Mouse (Mus musculus) liver, embryonic 14.5 days (tissue): Measurements from ENCODE around the gene Foxk1. TPM values are rescaled to one million over a fixed set of nuclear protein-coding genes. Genes with fewer than 3 reads are reported as not detected.

Experiments
- ATAC-seq: fragments of 200-750 bp; cut with Nextera tagmentation; 2 replicates; pipeline ENCODE4 v1.8.0; 2017; ENCODE audit warnings: moderate number of reproducible peaks, mild to moderate bottlenecking, moderate library complexity; ENCODE audit not compliant: insufficient read depth
- DNase-seq, 3 experiments: peaks; one replicate each; pipeline ENCODE4 v3.0.0-alpha.2; 2012 to 2013; ENCODE audit warnings: low read depth in 3 of 3, low spot score in 3 of 3
- H3K27ac ChIP-seq: fragments of 300-500 bp; sonication (generic); 2 replicates; pipeline ENCODE4 v1.5.1; 2014; ENCODE audit warnings: moderate library complexity, mild to moderate bottlenecking, control low read depth, inconsistent platforms
- H3K27me3 ChIP-seq: fragments of 300-500 bp; sonication (generic); 2 replicates; pipeline ENCODE4 v1.6.1; 2014; ENCODE audit warnings: mild to moderate bottlenecking, low read length, moderate library complexity; ENCODE audit not compliant: control insufficient read depth, insufficient read depth
- H3K36me3 ChIP-seq: fragments of 300-500 bp; sonication (generic); replicated peaks from 2 replicates; pipeline ENCODE4 v1.6.1; 2014; ENCODE audit warnings: low read depth; ENCODE audit not compliant: control insufficient read depth, insufficient read depth
- H3K4me1 ChIP-seq, 2 experiments: fragments of 200-500 bp in 1 of 2; fragments of 300-500 bp in 1 of 2; sonication (generic) in 1 of 2; replicated peaks; 2 replicates each; pipeline ENCODE4 v1.6.1; 2012 to 2014; ENCODE audit warnings: antibody characterized with exemption in 1 of 2, inconsistent platforms in 1 of 2, low read length in 1 of 2; ENCODE audit not compliant: control insufficient read depth in 2 of 2, insufficient read depth in 2 of 2
- H3K4me2 ChIP-seq: fragments of 300-500 bp; sonication (generic); 2 replicates; pipeline ENCODE4 v1.6.1; 2014; ENCODE audit warnings: low read depth, mild to moderate bottlenecking, control low read depth, moderate library complexity
- H3K4me3 ChIP-seq, 2 experiments: fragments of 200-500 bp in 1 of 2; fragments of 300-500 bp in 1 of 2; sonication (generic) in 1 of 2; 2 replicates each; pipeline ENCODE4 v1.5.1; 2012 to 2014; ENCODE audit warnings: low read depth in 2 of 2, low read length in 2 of 2, mild to moderate bottlenecking in 2 of 2, control low read depth in 1 of 2, inconsistent platforms in 1 of 2, moderate library complexity in 1 of 2; ENCODE audit not compliant: insufficient read depth in 1 of 2
- H3K9ac ChIP-seq: fragments of 300-500 bp; sonication (generic); replicated peaks from 2 replicates; pipeline ENCODE4 v1.6.1; 2014; ENCODE audit warnings: mild to moderate bottlenecking, control low read depth, moderate library complexity
- H3K9me3 ChIP-seq: fragments of 300-500 bp; sonication (generic); 2 replicates; pipeline ENCODE4 v1.6.1; 2016; ENCODE audit warnings: low read length, mixed read lengths; ENCODE audit not compliant: control insufficient read depth
- CTCF ChIP-seq: IDR thresholded peaks from 2 replicates; pipeline ENCODE4 v1.5.1; 2016; ENCODE audit warnings: antibody characterized with exemption, low read depth, control low read depth
- EP300 ChIP-seq: IDR thresholded peaks from 2 replicates; pipeline ENCODE4 v1.6.1; 2016; ENCODE audit warnings: antibody characterized with exemption, low read depth
- WGBS: fragments of 180-500 bp; shearing (Covaris S2); extraction: QIAGEN DNeasy Blood & Tissue Kit; methylation state at CpG from one replicate; pipeline ENCODE4 v1.1.7; 2014; ENCODE audit not compliant: insufficient replicate concordance; 5-methylcytosine and 5-hydroxymethylcytosine counted together
- polyA plus RNA-seq, 2 experiments: library from polyadenylated mRNA; depleted of rRNA in 1 of 2; stranded (reverse) in 1 of 2; unstranded in 1 of 2; fragments of >200 nt; fragmentation: Nextera tagmentation in 1 of 2; extraction: Ambion mirVana in 1 of 2; gene quantifications; 2 replicates each; pipeline versions ENCODE4 v1.2.1 to v1.2.3; 2012 to 2014

Gene Foxk1
- polyA plus RNA-seq, 2 experiments, result 1.1 to 2.4 TPM

- Histone ChIP-seq H3K4me1 (peaks cover 0 to 15% of the 10 kb centered on the region in 2 experiments; a peak in 3 of 4 replicates), H3K27me3 (no peaks in the 10 kb centered on the region), H3K27ac (no peak overlapping the region), H3K9ac (no peak overlapping the region), H3K4me3 (no peak overlapping the region), H3K9me3 (no peaks in the 10 kb centered on the region), H3K4me2 (no peak overlapping the region), H3K36me3 (peaks cover 4% of the 10 kb centered on the region; the same call in 1 of the 2 replicates)
- ATAC-seq (no peak), DNase-seq (no peak)
- TF ChIP-seq CTCF (no peak), EP300 (no peak)
- WGBS, result 66% methylated on average over 12 of the region's 12 CpGs
Measured at GRCm38 (mm10) chr5:142431029-142431428, 29.7 kb downstream of the Foxk1 start.

GRCm38 (mm10) chr5:142431811-142432434 is 30.6 kb downstream of the Foxk1 start:
- 77% methylated on average over 9 of the region's 9 CpGs for WGBS
- Histone ChIP-seq H3K4me2 (no peak overlapping the region), H3K9ac (no peak overlapping the region), H3K9me3 (no peaks in the 10 kb centered on the region), H3K27me3 (no peaks in the 10 kb centered on the region), H3K27ac (no peak overlapping the region), H3K36me3 (peaks cover 4% of the 10 kb centered on the region; the same call in 1 of the 2 replicates), H3K4me1 (peaks cover 0 to 8% of the 10 kb centered on the region in 2 experiments; a peak in 2 of 4 replicates), H3K4me3 (no peak overlapping the region)
- no peak for TF ChIP-seq EP300
- TF ChIP-seq CTCF, result no peak
- ATAC-seq (no peak), DNase-seq (no peak)

- Histone ChIP-seq H3K27ac (no peak overlapping the region), H3K27me3 (no peaks in the 10 kb centered on the region), H3K36me3 (peaks cover 4% of the 10 kb centered on the region; the same call in 1 of the 2 replicates), H3K4me3 (no peak overlapping the region), H3K9me3 (no peaks in the 10 kb centered on the region), H3K9ac (no peak overlapping the region), H3K4me2 (no peak overlapping the region), H3K4me1 (peaks cover 0 to under 1% of the 10 kb centered on the region in 2 experiments; a peak in 1 of 4 replicates)
- 73% methylated on average over 4 of the region's 4 CpGs for WGBS
- no peak for TF ChIP-seq CTCF
- no peak for TF ChIP-seq EP300
- DNase-seq, result no peak
- ATAC-seq, result no peak
Measured at GRCm38 (mm10) chr5:142432695-142433094, 31.4 kb downstream of the Foxk1 start.

GRCm38 (mm10) chr5:142434052-142434451 is 32.8 kb downstream of the Foxk1 start:
- no peak overlapping the region for H3K9ac ChIP-seq
- ATAC-seq, result no peak
- TF ChIP-seq CTCF, result no peak
- TF ChIP-seq EP300, result no peak

GRCm38 (mm10) chr5:142435736-142436135 is 34.4 kb downstream of the Foxk1 start:
- TF ChIP-seq CTCF (no peak), EP300 (no peak)
- no peaks in the 10 kb centered on the region for H3K9me3 ChIP-seq
- no peak overlapping the region for H3K4me2 ChIP-seq
- 78% methylated on average over 15 of the region's 15 CpGs for WGBS
- no peak overlapping the region for H3K9ac ChIP-seq
- no peak overlapping the region for H3K27ac ChIP-seq
- H3K36me3 ChIP-seq, result peaks cover 4% of the 10 kb centered on the region; the same call in 1 of the 2 replicates
- H3K4me3 ChIP-seq, result no peak overlapping the region
- no peaks in the 10 kb centered on the region for H3K27me3 ChIP-seq
- ATAC-seq (no peak), DNase-seq (no peak)
- peaks cover 11% of the 10 kb centered on the region in 2 experiments for H3K4me1 ChIP-seq

More at GRCm38 (mm10) chr5:142434052-142434451, 32.8 kb downstream of the Foxk1 start:
- no peak for DNase-seq
- H3K4me3 ChIP-seq, result no peak overlapping the region
- WGBS, result 86% methylated on average over 5 of the region's 5 CpGs
- no peaks in the 10 kb centered on the region for H3K27me3 ChIP-seq
- H3K36me3 ChIP-seq, result peaks cover 4% of the 10 kb centered on the region; the same call in 1 of the 2 replicates
- H3K4me1 ChIP-seq, result no peaks in the 10 kb centered on the region
- no peak overlapping the region for H3K4me2 ChIP-seq
- no peaks in the 10 kb centered on the region for H3K9me3 ChIP-seq
- no peak overlapping the region for H3K27ac ChIP-seq
